Mouse (Mus musculus): ENCODE measurements around the gene Lamc2. TPM values are rescaled to one million over a fixed set of nuclear protein-coding genes. Genes with fewer than 3 reads are reported as not detected.

Gene Lamc2
- total RNA-seq, 2 experiments from 2014 or later: 2.9 to 3.4 TPM

DNA sequence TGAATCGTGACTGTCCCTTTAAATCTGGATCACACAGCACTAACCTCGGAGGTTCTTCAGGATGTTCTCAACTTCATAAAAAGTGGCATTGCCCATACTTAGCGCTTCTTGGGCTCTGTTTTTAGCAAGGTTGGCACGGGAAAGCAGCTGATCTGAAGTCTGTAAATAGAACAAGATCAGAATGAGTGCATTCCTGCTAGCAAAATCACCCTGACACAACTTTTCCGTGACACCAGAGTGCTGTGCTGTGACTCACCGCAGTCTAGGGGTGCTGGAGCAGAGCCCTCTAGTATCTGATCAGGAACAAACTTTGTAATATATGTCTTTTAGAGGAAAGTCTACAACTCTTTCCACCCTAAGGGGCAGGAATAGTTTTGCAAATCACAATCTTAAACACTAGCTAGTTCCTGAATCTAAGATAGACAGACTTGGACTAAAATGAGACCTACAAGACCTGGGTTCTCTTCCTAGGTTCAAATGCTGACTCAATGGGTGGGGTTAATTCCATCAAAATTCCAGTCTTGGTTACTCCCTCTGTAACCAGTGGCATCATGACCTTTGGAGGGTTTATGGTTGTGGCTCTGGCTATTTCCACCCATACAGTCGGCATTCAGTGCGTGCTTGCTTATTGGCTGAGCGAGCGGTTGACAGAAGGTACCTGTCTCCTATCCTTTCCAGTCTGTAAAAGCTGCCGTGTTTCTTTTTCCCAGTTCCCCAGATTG is 56.1 kb downstream of the Lamc2 start:
- intact Hi-C loops (cut with DNase I): no loop called here
- no peak for DNase-seq

DNA sequence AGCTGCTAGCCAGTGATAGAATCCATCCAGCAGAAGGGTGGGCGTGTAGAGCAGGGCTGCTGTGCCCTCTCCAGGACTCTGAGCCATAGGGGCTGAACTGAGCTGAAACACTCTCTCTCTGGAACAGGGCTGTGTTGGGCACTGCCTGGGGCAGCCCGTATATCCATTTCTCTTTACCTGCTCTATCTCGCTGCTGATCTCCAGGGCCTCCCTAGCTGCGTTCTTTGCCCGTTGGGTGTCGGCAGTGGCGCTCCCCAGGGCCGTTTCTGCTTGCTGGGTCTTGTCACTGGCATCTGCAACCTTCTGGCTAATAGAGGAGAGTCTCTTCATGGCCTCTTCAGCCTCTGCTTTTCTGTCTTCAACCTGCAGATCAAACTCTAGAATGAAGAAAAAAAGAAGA is 57.5 kb downstream of the Lamc2 start:
- no peak for DNase-seq
- intact Hi-C loops (cut with DNase I): no loop called here

DNA sequence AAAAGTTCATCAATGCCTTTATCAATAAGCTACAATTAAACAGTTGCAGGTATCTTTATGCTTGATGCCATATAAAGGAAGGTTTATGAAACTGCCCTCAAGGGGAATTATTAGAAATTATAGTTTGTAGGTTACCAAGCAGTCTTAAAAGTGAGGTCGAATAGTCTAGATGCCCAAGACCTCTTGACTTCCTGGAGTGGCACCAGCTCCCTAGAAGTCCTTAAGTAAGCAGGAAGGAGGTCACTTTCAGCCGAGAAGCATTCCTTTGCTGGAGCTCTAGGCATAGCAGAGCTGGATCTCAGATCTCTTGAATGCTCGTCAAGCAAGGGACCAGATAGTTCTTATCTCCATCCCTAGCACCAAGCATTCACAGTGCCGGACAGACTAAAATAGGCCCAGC is 58.6 kb downstream of the Lamc2 start:
- DNase-seq: no peak
- intact Hi-C loops (cut with DNase I): no loop called here

DNA sequence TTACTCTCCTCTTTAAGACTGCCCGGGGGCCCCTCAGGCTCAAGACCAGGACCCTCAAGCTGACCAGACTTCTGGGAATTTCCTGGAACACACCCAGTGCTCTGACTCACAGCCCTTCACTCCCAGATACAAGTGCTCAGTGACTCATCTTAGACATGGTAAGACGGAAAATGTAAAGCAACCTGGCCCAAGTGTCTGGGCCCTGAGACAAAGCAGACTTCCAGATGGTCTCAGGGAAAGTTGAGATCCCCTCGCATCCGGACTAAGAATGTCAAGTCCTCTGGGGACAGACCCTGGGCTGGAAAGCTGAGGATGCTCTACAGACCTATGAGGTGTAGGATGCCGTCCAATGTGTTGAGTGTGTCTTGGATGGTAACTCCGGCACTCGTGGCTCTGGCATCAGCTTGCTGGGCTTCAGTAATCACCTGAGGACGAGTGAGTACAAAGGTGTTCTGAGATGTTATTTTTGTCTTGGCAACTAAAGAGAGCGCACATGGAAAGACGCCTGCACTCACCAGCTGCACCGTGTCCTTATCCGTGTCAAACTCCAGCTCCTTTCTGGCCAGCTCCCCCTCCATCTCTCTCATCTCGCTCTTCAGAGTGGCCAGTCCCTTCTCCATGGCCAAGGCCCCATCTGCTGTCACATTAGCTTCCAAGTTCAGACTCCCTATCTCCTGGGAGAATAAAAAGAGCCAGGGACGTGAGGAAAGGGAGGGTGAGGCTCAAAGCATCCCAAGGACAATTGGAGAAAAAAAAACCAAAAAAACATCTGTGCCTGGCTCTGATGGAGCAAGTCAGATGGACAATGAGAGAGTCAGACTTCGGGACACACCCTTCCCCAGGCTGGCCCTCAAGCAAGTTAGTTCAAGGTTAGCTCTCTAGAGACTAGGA is 59.5 kb downstream of the Lamc2 start:
- intact Hi-C loops (cut with DNase I): no loop called here
- peak; percentile 21 for DNase-seq

DNA sequence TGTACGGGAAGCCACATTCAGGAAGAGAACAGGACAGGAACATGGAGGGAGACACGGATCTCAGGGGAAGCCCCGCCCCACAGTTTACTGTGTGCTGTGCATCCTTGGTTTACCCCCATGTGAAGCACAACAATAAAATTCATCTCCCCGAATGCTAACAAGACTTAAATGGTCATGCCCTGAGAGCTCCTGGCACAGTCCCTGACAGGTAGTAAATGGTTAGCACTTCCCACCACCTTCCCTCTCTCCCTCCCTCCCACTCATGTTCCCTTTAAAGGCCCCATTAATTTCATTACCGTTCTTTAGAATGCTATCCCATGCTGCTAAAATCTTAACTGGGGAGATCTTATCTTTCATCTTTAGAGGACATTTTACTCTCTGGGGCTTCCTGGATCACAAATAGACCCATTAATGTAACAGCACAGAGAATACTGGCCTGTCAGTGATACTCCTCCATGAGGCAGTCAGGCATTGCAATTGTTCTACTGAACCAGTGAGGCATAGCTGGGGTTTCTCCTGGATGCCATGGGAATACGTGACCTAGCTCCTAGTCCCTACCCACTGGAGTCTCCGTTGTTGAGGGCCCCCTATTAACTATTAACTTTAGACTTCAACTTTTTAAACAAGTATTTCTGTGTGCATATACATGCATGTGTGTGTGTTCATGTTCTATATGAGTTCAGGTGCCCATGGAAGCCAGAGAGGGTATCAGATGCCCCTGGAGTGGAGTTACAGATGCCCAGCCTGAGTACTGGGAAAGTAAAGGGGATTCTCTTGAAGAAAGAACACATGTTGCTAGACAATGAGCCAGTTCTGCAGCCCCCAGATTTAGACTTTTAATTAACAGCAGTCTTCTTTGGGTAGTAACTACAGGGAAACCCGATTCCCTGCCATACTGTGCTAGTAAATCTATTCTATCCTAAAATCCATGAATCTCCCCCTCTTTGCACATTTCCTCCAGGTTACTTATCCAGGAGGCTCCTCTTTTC is 60.7 kb downstream of the Lamc2 start:
- intact Hi-C loops (cut with DNase I): no loop called here
- no peak for DNase-seq

DNA sequence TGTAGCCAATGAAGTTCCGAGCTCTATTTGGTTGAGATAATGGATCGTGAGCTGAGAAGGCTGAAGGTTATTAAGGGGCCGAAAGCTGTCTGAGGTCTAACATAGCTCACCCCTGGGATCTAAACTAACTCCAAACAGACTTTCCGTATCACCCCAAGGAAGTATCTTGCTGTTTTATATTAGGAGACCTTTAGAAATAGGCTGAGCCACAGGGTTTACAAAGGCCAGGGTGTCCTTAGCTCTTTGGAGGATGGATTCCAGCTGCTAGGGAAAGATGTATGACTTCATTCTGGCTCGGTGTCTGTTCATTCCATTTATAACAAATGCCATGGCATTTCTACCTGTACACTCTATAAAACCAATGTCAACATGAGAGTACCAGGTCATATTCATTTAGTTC is 61.7 kb downstream of the Lamc2 start:
- no peak for DNase-seq
- intact Hi-C loops (cut with DNase I): no loop called here

DNA sequence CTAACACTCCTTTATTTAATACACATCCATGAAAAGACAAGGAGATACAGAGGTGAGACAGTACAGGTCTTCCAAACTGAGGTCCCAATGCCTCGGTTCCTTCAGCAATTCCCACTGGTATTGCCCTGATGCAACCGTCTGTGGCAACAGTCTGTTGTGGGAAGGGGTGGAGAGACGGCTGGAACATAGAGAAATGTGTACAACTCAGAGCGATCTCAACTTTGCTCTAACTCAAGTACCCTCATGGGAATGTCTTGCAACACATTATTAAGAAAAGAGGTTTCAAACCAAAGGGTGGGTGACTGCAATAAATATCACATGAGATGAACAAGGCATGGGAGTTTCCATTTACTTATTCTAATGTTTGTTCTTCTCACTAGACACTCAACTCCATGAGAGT is 63.5 kb downstream of the Lamc2 start:
- intact Hi-C loops (cut with DNase I): no loop called here
- DNase-seq: no peak

DNA sequence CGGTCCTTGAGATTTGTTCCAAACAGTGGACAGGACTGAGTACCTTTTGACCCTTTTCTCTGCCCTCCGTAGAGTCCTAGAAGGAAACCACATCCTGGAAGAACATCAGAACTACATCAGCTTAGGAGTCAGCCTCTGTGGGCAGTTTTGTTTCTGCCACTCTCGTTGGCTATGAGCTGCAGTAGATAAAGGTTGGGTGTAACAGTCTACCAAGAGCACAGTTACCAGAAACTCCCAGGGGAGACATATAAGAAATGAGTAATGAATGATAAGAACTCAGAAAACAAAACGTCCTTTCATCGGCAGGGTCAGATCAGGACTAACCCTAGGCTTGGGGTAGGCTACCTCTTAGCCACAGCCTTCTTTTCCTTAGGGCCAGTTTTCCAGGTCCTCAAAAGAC is 64.9 kb downstream of the Lamc2 start:
- DNase-seq: no peak
- intact Hi-C loops (cut with DNase I): no loop called here

DNA sequence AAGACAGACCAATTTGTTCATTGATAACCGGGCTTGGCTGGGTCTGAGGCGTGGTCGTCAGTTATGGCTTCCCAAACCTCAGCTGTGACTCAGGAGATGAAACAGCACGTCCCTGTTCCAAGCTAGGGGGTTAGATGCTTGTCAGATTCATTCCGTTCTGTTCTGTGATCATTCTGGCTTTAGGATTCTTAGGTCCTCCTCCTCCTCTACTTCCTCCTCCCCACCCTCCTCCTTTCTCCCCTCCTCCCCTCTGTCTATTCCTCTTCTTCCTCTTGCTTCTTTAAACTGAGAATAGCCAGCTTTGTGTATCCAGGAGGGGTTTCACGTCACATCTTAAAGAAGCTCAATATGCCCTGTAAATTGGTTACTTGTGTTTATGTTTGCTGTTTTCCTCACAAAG is 65.7 kb downstream of the Lamc2 start:
- intact Hi-C loops (cut with DNase I): no loop called here

DNA sequence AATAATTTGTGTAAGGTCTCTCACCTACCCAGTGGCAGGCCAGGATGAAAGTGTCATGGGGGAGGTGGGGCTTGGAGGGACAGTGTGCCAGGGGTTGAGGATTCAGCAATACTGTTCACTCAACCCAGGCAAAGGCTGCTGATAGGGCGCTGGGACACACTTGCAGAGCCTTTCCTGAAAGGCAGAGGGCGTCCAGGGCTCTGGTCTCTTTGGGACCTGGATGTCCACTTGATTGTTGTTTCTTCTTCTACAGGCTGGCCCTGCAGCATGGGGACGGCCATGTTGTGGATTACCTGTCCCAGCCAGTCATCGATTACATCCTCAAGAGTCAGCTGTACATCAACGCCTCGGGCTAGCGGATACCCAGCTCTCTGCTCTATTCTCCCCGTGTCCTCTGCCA is 70.9 kb downstream of the Lamc2 start:
- intact Hi-C loops (cut with DNase I): no loop called here
- no peak for DNase-seq

More for the DNA sequence above, 65.7 kb downstream of the Lamc2 start:
- no peak for DNase-seq

DNA sequence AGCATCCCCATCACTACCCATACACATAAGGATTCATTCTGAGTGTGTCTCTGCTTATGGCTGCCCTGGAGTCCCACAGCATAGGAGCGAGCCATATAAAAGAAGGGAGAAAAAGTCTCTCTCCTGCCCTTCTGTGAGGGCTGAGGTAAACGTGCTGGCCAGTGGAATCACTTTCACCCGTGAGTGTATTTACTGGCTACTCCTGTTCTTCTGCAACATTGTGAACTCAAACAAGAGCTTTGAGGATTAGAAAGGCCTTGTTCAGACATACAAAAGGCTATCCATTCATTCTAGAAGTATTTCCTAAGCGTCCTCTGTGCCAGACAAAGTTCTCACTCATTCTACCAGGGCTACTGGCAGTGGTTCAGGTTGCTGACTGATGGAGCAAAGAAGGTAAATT is 74.7 kb downstream of the Lamc2 start:
- intact Hi-C loops (cut with DNase I): no loop called here
- DNase-seq: no peak

DNA sequence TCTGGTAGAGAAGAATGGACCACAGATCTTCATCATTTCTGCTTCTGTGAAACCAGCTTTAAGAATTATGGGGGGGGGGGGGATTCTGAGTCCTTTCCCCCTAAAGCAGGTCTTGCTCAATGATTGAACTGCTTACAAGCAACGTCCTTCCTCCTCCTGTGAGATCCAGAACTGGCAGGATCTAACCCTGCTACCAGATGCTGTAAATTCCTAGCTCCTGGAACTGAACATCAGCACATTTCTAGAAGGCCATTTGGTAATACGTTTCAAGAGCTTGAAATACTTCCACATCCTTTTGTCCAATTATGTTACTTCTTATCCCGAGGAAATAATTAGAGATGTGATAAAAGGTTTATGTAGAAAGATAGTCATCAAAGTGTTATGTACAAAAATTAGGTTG is 76.4 kb downstream of the Lamc2 start:
- intact Hi-C loops (cut with DNase I): no loop called here
- no peak for DNase-seq

DNA sequence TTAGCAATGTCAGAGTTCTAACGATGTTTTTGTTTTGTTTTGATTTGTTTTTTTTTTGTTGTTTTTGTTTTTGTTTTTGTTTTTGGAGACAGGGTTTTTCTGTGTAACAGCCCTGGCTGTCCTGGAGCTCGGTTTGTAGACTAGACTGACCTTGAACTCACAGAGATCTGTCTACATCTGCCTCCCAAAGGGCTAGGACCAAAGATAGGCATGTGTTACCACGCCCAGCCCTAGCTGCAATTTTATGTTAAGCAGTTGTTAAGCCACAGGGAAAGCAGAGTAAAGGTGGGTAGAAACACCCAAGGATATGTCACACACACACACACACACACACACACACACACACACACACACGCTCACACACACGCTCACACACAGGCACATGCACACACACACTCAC is 76.9 kb downstream of the Lamc2 start:
- DNase-seq: no peak
- intact Hi-C loops (cut with DNase I): no loop called here

DNA sequence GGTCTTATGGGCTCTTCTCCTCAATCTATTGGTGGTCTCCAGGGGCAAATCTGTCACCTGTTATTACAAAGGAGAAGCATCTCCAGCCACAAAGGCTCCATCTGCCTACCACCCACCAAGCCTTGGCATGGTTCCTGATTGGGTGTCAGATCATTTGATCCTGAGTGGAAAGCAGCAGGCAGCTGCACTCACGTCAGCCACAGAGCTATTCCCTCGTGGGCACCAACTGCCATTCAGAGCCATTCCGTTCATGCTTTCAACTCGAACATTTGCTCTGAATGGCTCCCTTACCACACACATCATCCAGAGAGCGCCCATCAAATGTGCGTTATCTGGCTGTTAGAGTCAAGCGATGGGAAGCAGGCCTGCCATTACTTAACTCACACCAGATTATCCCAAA is 78.4 kb downstream of the Lamc2 start:
- DNase-seq: peak; percentile 77
- intact Hi-C loops (cut with DNase I): no loop called here

DNA sequence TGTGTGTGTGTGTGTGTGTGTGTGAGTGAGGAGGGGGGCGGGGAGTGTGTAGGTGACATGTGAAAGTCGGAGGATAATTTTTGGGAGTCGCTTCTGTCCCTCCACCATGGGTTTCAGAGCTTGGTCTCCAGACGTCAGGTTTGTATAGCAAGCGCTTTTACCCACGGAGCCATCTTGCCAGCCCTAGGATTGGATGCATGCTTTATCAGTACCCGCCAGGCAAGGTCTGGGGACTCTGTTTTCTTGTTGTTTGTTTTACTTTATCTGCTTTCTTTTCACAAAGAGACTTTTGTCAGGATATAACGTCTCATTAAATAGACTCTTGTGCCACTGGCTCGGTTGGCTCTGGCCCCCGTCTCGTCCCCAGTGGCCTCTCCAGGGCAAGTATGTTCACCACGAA is 81.4 kb downstream of the Lamc2 start:
- no peak for DNase-seq
- intact Hi-C loops (cut with DNase I): no loop called here

DNA sequence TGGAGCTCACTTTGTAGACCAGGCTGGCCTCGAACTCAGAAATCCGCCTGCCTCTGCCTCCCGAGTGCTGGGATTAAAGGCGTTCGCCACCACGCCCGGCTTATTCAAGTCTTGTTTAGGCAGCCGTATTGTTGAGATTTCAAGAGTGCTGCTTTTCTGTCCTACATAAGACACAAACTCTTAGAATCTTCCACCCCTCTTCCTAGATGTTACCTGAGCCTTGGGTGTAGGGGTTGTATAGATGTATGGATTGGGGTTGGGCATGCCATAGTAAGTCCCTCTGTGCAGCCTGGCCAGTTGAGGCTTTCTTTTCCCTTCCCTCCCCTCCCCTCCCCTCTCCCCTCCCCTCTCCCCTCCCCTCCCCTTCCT is 83.1 kb downstream of the Lamc2 start:
- DNase-seq: no peak
- intact Hi-C loops (cut with DNase I): no loop called here

DNA sequence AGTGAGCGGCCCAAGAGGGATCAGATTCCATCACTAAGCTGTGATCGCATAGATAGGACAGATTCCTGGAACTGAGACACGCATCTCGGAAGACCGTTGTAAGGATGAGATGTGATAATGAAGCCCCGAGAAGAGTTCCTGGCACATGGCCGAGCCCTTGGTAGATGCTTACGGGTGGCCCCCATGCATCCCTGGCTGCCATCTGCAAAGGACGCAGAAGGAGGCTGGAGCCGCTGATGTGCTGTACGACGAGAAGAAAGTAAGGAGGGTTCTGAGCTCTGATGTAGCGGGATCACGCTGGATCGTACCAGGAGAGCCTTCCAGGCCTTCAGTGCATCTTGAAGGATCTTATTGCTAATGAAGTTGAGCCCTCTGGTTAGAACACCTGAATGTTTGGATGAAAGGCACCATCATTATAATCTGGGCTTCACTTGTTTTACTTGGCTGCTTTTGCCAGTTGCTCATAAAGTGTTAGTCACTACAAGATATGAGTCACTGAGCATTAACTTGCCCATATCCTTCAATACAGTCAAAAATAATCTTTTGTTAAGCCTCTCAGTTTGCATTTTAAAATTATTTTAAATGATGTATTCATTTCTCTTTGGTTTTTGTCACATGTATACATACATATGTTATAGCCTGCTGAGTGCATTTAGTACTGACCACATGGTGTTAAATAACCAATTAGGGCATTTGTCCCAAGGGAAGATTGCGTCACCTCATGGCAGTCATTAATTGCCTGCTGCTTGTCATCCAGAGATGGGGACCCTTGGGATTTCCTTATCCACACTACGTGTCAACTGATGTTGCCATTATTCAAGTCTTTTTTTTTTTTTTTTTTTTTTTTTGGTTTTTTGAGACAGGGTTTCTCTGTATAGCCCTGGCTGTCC is 83.7 kb downstream of the Lamc2 start:
- DNase-seq: no peak
- intact Hi-C loops (cut with DNase I): no loop called here

DNA sequence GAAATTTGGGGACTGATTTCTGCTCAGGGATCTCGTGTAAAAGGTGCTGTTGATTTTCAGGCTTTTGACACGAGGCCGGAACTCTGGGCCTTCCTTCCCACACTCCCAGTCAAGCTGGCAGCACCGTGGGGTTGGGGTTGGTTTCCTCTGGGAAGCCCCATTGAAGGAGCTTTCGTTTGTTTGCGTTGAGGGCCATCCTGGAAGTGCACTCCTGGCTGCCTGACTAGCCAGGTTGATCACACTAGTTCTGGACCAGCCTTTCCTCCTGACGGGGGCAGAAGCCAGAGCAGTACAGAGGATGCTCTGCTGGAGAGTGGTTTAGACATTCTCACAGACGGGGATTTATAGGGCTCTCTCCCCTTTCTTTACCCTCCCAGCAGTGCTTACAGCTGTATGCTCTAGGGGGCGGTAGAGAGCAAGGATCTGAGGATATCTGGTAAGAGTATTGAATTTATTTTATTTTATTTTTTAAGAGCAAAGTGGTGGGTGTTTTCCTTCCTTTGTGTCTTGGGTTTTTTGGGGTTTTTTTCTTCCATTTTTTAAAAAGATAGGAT is 84.8 kb downstream of the Lamc2 start:
- intact Hi-C loops (cut with DNase I): no loop called here

DNA sequence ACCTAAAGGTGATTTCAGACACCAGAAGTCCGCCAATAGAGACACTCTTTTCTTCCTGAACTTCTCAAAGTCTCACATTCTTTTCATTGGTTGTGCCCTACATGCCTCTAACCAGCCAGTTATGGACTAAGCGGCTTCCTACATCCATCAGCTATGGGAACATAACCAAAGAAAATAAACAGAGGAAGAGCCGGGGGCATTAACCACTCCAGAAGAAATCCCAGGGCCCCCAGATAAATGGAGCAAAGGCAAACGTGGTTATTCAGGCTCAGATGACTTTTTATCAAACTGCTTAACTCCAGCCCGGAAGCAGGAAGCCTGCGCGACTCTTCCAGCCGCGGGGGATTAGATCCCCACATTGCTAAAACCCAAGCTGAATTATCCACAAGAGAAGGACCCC is 85.3 kb downstream of the Lamc2 start:
- no peak for DNase-seq
- intact Hi-C loops (cut with DNase I): no loop called here

More for the DNA sequence above, 84.8 kb downstream of the Lamc2 start:
- DNase-seq: no peak

DNA sequence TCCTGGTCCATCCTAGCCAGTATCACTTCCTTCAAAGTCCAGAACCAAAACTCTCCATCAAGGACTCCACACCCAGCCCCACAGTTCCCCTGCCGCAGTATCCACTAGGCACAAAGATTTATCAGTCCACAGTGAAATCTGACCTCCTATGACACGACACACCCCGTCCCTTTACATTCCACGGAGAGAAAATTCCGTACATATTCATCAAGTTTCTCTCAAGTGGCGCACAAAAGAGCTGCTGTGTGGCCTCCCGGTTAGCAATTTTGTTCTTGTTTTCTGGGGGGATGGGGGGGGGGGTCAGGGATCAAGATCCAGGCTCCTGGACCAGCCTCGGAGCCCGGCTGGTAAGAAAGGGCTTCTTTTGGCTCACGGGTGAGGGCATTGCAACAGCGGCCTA is 87.7 kb downstream of the Lamc2 start:
- DNase-seq: no peak

More for the DNA sequence above, 87.7 kb downstream of the Lamc2 start:
- intact Hi-C loops (cut with DNase I): loop anchor here (10.0 kb wide), 1 partner anchor 286 kb away; no protein-coding TSS in a partner anchor
